Mouse (Mus musculus) embryo, embryonic 11 days (tissue): ENCODE measurements around the gene Pofut1.

Experiments
- DNase-seq: peaks from one replicate; pipeline ENCODE4 v3.0.0-alpha.2; 2015

The Pofut1 gene

DNA sequence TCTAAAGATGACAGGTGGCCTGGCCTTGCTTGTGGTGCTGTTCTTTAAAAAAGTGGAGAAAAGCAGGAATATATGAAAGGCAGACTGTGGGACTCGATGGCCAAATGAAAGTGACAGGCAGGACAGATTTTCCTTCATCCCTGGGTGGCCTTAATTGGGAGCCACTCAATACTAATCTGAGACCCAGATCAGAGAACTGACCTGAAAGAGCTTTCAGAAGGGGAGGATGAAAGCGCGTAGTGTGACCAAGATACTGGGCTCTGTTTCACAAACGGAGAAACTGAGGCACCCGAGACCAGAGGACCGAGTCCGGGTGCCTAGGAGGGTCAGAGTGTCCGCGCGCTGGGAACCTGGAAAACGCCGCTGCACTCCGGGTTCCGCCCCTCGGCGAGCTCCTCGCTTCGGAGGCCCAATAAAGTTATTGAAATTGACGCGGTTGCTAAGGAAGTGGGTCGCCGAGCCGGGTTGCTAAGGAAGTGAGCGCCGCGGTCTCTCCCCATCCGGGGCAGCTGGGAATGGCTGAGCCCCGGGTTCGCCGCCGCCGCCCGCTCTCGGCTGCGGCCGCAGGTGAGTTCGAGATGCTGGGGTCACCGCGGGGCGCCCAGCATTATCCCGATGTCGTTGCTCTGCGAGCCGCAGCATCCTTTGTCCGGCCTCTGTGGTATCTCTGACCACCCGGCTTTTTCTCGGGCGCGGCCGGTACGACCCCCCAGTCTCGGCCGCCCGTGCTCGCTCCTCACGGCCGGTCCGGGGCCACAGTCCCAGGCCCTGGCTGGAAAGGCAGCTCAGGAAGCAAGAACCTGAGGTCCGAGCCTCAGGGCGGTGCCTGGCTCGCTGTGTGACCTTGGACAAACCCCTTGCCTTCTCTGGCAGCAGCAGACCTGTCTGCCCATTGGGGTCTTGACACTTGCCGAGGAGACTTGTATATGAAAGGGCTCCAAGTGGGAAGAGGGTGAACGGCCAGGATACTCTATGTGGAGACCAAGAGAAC is 49.9 kb downstream of the Pofut1 start, which contains the start of gene Kif3b:
Gene Kif3b, plus strand, starts transcription at position 476 of the 991 bp plus-strand sequence.
- DNase-seq, result peak; percentile 95

DNA sequence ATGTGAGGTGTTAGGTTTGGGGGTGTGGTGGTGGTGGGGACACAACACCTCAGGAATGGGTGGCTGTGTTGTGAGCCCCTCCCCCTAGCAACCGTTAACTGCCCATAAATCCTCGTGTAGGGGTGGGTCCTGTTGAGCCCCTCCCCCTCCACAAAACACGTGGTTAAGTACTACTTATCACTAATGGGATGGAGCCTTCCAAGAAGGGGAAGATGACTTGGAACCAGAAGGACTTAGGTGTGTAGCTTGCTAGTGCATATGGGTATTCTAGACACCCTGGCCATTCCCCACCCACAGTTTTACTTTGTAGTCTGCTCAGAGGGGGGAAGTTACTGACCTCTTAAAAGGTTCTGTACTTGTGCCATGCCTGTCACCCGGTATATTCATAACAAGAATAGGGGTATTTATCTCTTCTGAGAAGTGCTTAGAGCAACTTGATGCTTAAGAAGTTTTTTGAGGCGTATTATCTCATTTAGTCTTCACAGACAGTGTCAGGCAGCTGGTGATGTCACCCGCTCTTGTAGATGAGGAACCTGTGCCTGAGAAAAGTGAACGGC is 51.0 kb downstream of the Pofut1 start:
- peak; percentile 37 for DNase-seq

DNA sequence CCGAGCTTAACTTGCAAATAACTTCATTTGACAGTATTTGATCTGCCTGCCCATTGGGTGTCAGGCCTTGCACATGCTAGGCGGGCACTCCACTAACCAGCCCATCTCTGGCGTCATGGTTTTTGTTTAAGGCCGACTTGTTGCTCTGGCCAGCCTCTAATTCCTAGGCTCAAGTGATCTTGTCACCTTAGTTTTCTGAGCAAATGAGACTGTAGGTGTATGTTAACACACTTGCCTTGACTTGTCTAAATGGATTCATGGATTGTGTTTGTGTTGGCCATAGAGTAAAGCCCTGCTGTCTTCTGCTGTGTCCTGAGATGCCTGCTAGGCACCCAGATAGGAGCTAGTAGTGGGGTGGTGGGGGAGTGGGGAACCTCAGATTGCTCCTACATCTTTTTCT is 53.9 kb downstream of the Pofut1 start:
- DNase-seq, result no peak

DNA sequence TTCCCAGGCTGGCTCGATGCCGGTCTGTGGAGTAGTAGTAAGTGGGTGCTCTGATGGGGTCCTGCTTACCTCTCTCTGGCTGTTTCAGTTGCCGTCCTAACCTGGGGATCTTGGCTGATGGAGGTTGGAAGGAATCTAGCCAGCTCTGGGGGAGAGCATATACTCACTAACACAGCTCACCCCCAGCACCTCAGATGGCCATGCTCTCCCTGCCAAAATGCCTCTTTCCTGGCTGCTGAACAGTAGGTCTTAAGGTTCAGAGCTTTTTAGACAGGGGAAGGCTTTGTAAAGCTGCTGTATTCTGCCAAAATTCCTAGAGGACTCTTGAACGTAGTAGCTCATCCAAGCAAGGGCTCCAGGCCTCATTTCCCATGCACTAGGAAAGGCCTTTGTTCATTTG is 56.4 kb downstream of the Pofut1 start:
- DNase-seq, result no peak

DNA sequence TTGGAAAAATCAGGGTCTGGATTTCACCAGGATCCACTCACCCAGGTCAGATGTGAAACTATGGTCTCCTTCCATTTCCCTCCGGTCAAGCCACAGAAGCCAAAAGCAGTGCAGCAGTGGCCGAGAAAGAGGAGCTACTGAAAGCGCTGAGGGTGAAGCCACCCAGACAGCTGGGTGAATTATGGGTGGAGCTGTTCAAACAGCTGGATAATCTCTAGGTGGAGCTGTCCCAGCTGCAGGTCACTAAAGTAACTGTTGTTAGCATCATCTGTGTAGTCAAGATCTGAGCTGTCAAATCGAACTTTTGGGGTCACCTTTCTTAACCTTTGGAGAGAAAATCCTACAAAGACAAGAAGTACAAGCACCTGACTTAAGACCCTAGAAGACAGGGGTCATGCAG is 57.1 kb downstream of the Pofut1 start:
- DNase-seq, result no peak

DNA sequence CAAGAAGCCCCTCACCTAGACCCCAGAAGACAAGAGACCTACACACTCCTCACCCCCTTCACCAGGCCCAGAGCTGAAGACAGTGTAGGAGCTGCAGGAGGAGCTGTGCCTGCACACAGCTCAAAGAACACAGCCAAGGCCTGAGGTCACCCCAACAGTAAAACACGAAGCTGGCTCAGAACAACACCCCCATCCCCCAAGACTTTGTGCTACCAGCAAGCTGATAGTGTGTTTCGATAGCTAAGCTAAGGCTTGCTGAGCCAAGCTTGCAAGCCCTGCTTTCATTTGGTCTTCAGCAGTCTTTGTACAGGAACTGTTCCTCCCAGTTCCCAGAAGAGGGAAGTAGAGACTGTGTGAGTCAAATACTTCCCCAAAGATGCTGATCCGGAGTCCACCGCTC is 57.5 kb downstream of the Pofut1 start:
- no peak for DNase-seq

DNA sequence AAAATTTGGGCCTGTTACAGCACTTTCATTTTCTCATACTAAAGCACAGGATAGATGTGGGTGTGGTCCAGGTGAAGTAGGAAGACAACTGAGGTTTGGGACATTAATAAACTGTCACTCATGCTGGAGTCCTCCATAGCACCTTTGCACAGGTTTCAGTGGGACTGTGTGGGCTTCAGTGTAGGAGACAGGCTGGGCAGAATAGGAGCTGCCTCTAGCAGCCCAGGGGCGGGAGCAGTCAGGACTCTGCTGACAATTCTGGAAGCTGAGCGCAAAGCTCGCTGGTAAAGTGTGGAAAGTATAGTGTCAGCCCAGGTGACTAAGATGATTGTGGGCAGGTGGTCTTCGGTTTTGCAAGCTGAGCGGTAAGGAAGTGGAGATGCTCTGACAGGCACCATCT is 59.8 kb downstream of the Pofut1 start:
- DNase-seq, result no peak

DNA sequence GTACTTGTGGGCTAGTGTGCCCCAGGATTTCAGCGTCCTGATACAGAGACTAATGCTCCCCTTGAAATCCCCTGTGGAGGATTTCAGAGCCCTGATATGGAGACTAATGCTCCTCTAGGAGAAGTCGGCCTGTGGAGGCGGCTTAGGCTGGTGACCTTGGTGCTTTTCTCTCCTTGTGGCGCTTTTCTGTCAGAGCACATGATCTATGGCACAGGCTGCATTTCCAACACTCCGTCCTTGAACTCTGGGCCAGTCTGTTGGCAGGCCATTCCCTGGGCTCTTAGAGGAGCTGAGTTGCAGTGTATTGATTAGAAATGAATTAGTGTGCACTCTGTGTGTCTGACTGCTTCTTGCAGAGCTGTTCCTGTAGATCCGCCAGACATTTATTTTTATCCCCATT is 63.9 kb downstream of the Pofut1 start:
- DNase-seq, result no peak

DNA sequence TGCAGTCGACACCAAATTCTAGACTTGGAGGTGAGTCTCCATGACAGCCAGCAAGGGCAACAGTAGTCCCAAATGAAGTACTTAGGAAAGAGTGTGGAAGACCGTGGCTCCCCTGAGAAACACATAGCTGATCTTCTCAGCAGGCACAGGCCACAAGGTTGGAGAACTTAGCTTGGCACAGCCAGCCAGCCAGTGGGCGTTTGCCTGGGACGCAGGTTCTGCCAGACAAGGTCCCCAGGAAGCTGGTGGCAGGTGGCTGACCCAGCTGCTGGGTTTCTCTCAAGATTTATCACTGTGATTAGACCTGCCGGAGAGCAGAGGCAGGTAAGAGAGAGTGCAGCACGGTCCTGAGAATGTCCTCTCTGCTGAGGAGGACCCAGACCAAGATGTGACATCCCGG is 67.3 kb downstream of the Pofut1 start:
- no peak for DNase-seq

DNA sequence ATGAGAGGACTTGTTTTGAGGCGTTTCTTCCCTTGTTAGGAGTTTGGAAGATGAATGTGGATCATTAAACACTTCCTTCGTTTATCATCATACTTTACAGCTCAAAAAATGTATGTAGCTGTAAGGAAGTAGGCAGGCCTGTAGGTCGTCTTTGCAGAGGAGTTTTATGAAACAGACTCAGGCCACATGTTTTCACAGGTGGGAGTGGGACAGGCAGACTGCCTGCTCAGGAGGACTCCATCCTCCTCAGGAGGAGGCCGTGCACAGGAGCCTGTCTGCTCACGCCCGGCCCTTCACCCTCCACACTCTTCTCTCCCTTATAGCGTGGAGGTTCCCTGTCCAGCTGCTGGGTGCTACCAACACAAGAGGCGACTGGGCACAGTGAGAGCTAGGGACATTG is 67.8 kb downstream of the Pofut1 start:
- DNase-seq, result no peak

DNA sequence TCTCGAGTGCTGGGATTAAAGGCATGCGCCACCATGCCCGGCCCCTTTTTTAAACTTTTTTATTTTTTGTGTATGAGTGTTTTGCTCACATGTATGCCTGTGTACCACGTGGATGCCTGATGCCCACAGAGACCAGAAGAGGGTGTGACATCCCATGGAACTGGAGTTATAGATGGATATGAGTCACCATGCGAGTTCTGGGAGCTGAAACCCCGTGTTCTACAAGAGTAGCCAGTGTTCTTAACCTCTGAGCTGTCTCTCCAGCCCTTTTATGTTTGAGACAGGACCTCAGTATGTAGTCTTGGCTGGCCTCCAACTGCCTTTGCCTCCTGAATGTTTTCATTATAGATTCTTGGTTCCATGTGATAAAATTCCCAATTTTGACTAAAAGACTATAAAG is 68.9 kb downstream of the Pofut1 start:
- DNase-seq, result no peak

DNA sequence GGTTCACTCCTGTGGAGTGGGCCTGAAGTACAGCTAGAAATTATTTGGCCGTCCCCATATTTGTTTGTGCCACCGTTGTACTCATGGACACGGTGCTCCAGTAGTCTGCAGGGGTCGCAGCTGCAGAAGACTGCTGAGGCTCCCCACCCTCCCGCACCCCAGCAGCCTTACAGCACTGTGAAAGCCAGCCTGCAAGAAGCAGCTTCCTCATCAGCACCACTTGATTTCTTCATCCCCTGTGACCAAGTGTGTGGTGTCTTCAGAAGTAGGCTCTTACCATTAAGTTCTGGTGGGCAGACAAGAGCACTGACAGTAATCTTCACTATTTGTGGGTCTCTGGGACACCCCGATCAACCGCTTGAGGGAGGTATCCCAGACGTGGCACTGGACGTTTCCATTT is 71.6 kb downstream of the Pofut1 start:
- DNase-seq, result no peak

DNA sequence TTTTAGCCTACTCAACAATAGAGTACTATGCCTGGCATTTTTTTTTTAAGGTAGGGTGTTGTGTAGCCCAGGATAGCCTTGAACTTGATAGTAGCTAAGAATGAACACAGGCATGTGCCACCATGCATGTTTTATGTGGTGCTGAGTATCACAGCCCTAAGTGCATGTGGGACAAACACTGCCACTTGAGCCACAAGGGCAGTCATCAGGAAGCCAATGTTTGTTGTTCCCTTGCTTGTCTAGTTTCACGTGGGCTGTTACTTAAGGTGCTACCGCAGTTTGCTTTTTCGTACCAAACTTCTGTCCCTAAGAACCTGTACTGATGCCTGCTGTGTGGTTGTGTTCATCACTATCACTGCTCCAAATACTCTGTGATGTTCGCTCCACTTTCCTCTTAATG is 77.1 kb downstream of the Pofut1 start:
- DNase-seq, result no peak

DNA sequence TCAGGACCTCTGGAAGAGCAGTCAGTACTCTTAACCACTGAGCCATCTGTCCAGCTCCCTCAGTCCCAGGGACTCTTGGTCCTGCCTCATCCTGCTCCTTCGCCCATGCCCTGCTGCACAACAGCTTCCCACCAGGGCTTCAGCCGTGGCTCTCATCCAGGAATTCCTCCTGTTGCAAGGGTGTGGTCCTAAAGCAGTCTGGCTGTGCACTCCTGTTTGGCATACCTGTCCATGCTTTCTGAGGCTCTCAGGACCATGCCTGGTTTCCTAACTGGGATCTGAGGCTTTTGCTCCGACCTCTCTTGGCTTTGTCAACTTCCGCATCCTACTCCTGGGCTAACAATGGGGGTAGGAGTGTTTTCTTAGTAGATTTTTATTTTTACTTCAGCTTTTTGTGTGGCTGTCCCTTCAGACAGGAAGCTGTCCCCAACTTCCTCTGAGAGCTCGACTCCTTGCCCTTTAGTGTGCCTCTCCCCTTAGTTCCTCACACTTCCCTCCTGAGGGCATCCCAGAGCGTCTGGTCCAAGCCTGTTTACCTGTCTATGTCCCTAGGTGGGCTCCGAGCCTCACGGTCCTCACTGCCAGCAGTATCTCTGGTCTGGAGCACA is 77.8 kb downstream of the Pofut1 start:
- no peak for DNase-seq
